Mouse (Mus musculus): ENCODE measurements around the gene Castor1. TPM values are rescaled to one million over a fixed set of nuclear protein-coding genes. Genes with fewer than 3 reads are reported as not detected.
A peak's percentile ranks its signal among the peaks of the same experiment; 100 is the strongest.
"Not testable (repeated sequence)": the region's sequence is repeated elsewhere in the genome, so short reads cannot be mapped to it uniquely, and the experiment has no call there.

The Castor1 gene
- total RNA-seq (2021) = 1 to 10 TPM; 5.3 to 5.8 TPM
- long read RNA-seq, experiment 1, partial matches to known transcripts = 1 of 2 reads
- long read RNA-seq, experiment 1, other reads (novel, unspliced or antisense) = 0 of 2 reads
- long read RNA-seq, experiment 2, partial matches to known transcripts = 0 of 2 reads
- long read RNA-seq, experiment 2, other reads (novel, unspliced or antisense) = 0 of 2 reads

- no peak for TF ChIP-seq CTCF (conservative IDR thresholded peaks at IDR 0.05)
- peak; percentile 50 to 53 for DNase-seq (ENCODE audit: low spot score in 2 of 2)
- Histone ChIP-seq H3K4me3 (peak within 1 kb of the TSS; percentile 59), H3K27ac (peak within 1 kb of the TSS; percentile 82)
These were observed at the start of gene Castor1 for GRCm38 (mm10) chr11:4217914-4218629. Gene Castor1 (plus strand): TSS chr11:4218225.

GRCm38 (mm10) chr11:4174586-4174985 lies 43.4 kb upstream of the Castor1 start:
- DNase-seq (ENCODE audit: low spot score in 2 of 2) = peak; percentile 63 to 74
- Histone ChIP-seq H3K4me3 (no peak overlapping the region), H3K27ac (peak overlapping the region; percentile 81)
- TF ChIP-seq CTCF (conservative IDR thresholded peaks at IDR 0.05) = peak; percentile 29; the same call in 1 of the 2 replicates

GRCm38 (mm10) chr11:4177716-4178115 lies 40.3 kb upstream of the Castor1 start:
- Histone ChIP-seq H3K27ac (no peak overlapping the region), H3K4me3 (no peak overlapping the region)
- TF ChIP-seq CTCF (conservative IDR thresholded peaks at IDR 0.05) = no peak
- DNase-seq (ENCODE audit: low spot score in 2 of 2) = no peak

- TF ChIP-seq CTCF (conservative IDR thresholded peaks at IDR 0.05) = no peak
- Histone ChIP-seq H3K27ac (peak overlapping the region; percentile 78), H3K4me3 (no peak overlapping the region)
- DNase-seq (ENCODE audit: low spot score in 2 of 2) = no peak
These were observed 36.0 kb upstream of the Castor1 start for GRCm38 (mm10) chr11:4182061-4182460.

GRCm38 (mm10) chr11:4183511-4183910 lies 34.5 kb upstream of the Castor1 start:
- H3K27ac ChIP-seq = peak overlapping the region; percentile 78
- no peak for TF ChIP-seq CTCF (conservative IDR thresholded peaks at IDR 0.05)
- DNase-seq (ENCODE audit: low spot score in 2 of 2) = no peak
- no peak overlapping the region for H3K4me3 ChIP-seq

GRCm38 (mm10) chr11:4184251-4184952 lies 33.6 kb upstream of the Castor1 start:
- Histone ChIP-seq H3K4me3 (no peak overlapping the region), H3K27ac (peak overlapping the region; percentile 78)
- DNase-seq (ENCODE audit: low spot score in 2 of 2) = no peak
- TF ChIP-seq CTCF (conservative IDR thresholded peaks at IDR 0.05) = peak; percentile 36

- H3K4me3 ChIP-seq; DNase-seq (ENCODE audit: low spot score in 2 of 2); H3K27ac ChIP-seq: not testable (repeated sequence)
These were observed 32.5 kb upstream of the Castor1 start for GRCm38 (mm10) chr11:4185480-4185879.

- DNase-seq (ENCODE audit: low spot score in 2 of 2) = peak; percentile 99
- H3K27ac ChIP-seq = peak within 1 kb of the TSS; percentile 90
- H3K4me3 ChIP-seq = peak within 1 kb of the TSS; percentile 90
- peak; percentile 20; the same call in 1 of the 2 replicates for TF ChIP-seq CTCF (conservative IDR thresholded peaks at IDR 0.05)
These were observed 31.3 kb upstream of the Castor1 start, which contains the start of gene Tbc1d10a for GRCm38 (mm10) chr11:4186486-4187317. Gene Tbc1d10a (plus strand): TSS chr11:4186789.

- Histone ChIP-seq H3K4me3 (peak overlapping the region; percentile 90), H3K27ac (peak overlapping the region; percentile 90)
- DNase-seq (ENCODE audit: low spot score in 2 of 2) = no peak
- no peak for TF ChIP-seq CTCF (conservative IDR thresholded peaks at IDR 0.05)
These were observed 30.7 kb upstream of the Castor1 start for GRCm38 (mm10) chr11:4187318-4187700.

- no peak for TF ChIP-seq CTCF (conservative IDR thresholded peaks at IDR 0.05)
- peak overlapping the region; percentile 90 for H3K27ac ChIP-seq
- no peak for DNase-seq (ENCODE audit: low spot score in 2 of 2)
- peak overlapping the region; percentile 90; the same call in 1 of the 2 replicates for H3K4me3 ChIP-seq
These were observed 28.8 kb upstream of the Castor1 start for GRCm38 (mm10) chr11:4189182-4189581.

GRCm38 (mm10) chr11:4190677-4191076 lies 27.3 kb upstream of the Castor1 start:
- H3K4me3 ChIP-seq = no peak overlapping the region
- DNase-seq (ENCODE audit: low spot score in 2 of 2) = no peak
- TF ChIP-seq CTCF (conservative IDR thresholded peaks at IDR 0.05) = no peak
- H3K27ac ChIP-seq = peak overlapping the region; percentile 70

GRCm38 (mm10) chr11:4192757-4193156 lies 25.3 kb upstream of the Castor1 start:
- peak overlapping the region; percentile 77 for H3K27ac ChIP-seq
- no peak overlapping the region for H3K4me3 ChIP-seq
- no peak for TF ChIP-seq CTCF (conservative IDR thresholded peaks at IDR 0.05)
- DNase-seq (ENCODE audit: low spot score in 2 of 2) = peak in 1 of 2 experiments; percentile 36
